Mouse (Mus musculus) kidney, embryonic 14.5 days (tissue): ENCODE measurements at regions not wholly inside any gene's neighbourhood (a gene's known extent, or its start where the extent isn't known, plus 50 kb on each side); places are given as distances from the start of the nearest gene placed in this dataset.
A peak's percentile ranks its signal among the peaks of the same experiment; 100 is the strongest.

Experiments used
- ATAC-seq: fragments of 200-750 bp; cut with Nextera tagmentation; 2 replicates; pipeline ENCODE4 v1.8.0; 2017; ENCODE audit warnings: moderate number of reproducible peaks, mild to moderate bottlenecking, moderate TSS enrichment, moderate library complexity; ENCODE audit not compliant: low FRiP score, low TSS enrichment
- H3K27ac ChIP-seq: fragments of 300-500 bp; sonication (generic); 2 replicates; pipeline ENCODE4 v1.5.1; 2014; ENCODE audit warnings: low read depth, mild to moderate bottlenecking, low read length, moderate library complexity, mixed read lengths
- H3K27me3 ChIP-seq: fragments of 300-500 bp; sonication (generic); 2 replicates; pipeline ENCODE4 v1.6.1; 2014; ENCODE audit warnings: mild to moderate bottlenecking, low read length; ENCODE audit not compliant: control insufficient read depth, insufficient read depth
- H3K36me3 ChIP-seq: fragments of 300-500 bp; sonication (generic); 2 replicates; pipeline ENCODE4 v1.6.1; 2014; ENCODE audit warnings: low read length, mixed read lengths; ENCODE audit not compliant: control insufficient read depth, insufficient read depth
- H3K4me1 ChIP-seq: fragments of 300-500 bp; sonication (generic); 2 replicates; pipeline ENCODE4 v1.6.1; 2014; ENCODE audit warnings: low read length, mixed read lengths; ENCODE audit not compliant: control insufficient read depth, insufficient read depth
- H3K4me2 ChIP-seq: fragments of 300-500 bp; sonication (generic); replicated peaks from 2 replicates; pipeline ENCODE4 v1.6.1; 2014; ENCODE audit warnings: low read depth, mild to moderate bottlenecking, low read length
- H3K4me3 ChIP-seq: fragments of 300-500 bp; sonication (generic); 2 replicates; pipeline ENCODE4 v1.5.1; 2014; ENCODE audit warnings: mild to moderate bottlenecking, low read length
- H3K9ac ChIP-seq: fragments of 300-500 bp; sonication (generic); 2 replicates; pipeline ENCODE4 v1.6.1; 2014; ENCODE audit warnings: low read depth, mild to moderate bottlenecking, low read length, moderate library complexity
- H3K9me3 ChIP-seq: fragments of 300-500 bp; sonication (generic); 2 replicates; pipeline ENCODE4 v1.6.1; 2016; ENCODE audit warnings: low read length; ENCODE audit not compliant: control insufficient read depth
- WGBS: fragments of 180-500 bp; shearing (Covaris S2); extraction: QIAGEN DNeasy Blood & Tissue Kit; methylation state at CpG from one replicate; pipeline ENCODE4 v1.1.7; 2014; 5-methylcytosine and 5-hydroxymethylcytosine counted together

DNA sequence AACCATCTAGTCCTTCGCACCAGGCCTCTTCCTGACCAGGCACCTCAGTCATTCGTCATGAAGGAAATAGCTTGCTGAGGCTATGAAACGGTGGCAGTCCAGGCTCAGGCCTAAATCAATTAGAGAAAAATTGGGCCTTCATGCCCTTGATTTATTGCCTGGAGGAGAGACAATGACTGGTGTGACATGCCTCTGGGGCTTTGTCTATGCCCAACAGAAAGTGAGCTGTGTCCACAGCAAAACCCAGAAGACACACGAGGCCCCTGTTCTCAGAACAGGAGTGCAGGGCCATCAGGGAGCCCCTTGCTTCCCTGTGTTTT is 922.9 kb upstream of the Car8 start:
- WGBS: 41% methylated on average over 4 of the region's 4 CpGs
- no peaks in the 10 kb centered on the region for H3K36me3 ChIP-seq
- no peaks in the 10 kb centered on the region for H3K27me3 ChIP-seq
- no peak overlapping the region for H3K9ac ChIP-seq
- H3K4me2 ChIP-seq: no peak overlapping the region
- no peak overlapping the region for H3K4me3 ChIP-seq
- no peaks in the 10 kb centered on the region for H3K4me1 ChIP-seq
- H3K27ac ChIP-seq: no peak overlapping the region
- ATAC-seq: 0 out of 2 replicates have a peak, but pooled peaks have one; percentile 46
- no peaks in the 10 kb centered on the region for H3K9me3 ChIP-seq

DNA sequence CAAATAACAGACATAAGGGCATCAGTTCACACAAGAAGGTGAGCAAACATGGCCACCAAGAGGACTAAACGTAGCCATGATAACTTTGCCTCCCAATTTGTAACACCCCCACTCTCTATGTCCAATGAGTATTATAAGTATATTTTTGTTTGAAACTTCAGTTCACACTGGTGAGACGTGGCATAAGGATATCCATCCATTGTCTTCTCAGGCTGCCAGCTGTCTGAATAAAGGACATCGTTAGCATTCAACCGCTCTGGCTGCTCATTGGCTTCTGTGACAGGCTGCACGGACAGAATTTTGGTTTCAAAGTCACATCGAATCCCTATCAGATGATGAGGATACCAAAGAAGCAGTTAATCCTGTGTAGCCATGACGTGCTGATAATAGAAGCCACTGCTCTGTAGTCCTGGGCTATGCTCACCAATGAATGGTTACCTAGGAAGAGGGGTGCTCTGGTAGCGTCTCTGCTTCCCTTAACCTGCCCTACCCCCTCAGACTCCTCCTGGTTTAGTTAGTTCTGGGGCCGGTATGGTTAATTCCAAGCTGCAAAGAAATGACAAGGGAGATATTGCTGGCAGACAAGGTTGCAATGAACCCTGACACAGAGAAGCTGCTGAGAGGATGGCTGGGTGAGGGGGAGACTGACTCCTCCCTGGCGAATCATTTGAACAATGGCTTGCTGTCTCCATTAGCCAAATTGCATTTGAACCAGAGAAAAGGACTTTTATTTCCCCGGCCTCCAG is 922.4 kb upstream of the Car8 start:
- H3K27me3 ChIP-seq: no peaks in the 10 kb centered on the region
- no peaks in the 10 kb centered on the region for H3K9me3 ChIP-seq
- no peak overlapping the region for H3K4me3 ChIP-seq
- no peaks in the 10 kb centered on the region for H3K36me3 ChIP-seq
- H3K4me2 ChIP-seq: no peak overlapping the region
- H3K4me1 ChIP-seq: no peaks in the 10 kb centered on the region
- WGBS: 77% methylated on average over 11 of the region's 11 CpGs
- ATAC-seq: no peak
- H3K9ac ChIP-seq: no peak overlapping the region
- no peak overlapping the region for H3K27ac ChIP-seq

DNA sequence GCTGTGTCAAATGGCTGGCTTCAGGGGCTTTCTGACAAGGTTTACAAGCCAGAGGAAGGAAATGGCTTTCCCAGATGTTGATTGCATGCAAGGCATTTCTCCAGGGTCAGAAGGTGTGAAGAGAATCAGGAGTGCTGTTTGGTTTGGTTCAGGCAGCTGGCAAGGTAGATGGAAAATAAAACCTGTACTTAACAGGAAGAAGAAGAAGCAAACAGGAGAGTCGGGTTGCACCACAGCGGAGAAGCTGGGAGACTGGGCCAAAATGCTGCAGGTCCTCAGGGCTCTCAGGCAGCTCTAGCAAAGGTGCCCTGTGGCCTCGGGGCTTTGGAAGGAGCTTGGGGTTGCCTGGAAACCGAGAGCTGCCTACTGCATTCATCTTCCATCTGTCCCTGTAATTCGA is 908.9 kb upstream of the Car8 start:
- Histone ChIP-seq H3K27ac (no peak overlapping the region), H3K4me2 (no peak overlapping the region), H3K4me3 (no peak overlapping the region), H3K4me1 (no peaks in the 10 kb centered on the region), H3K9me3 (no peaks in the 10 kb centered on the region), H3K36me3 (no peaks in the 10 kb centered on the region), H3K9ac (no peak overlapping the region), H3K27me3 (no peaks in the 10 kb centered on the region)
- 11% methylated on average over 5 of the region's 5 CpGs for WGBS
- no peak for ATAC-seq

DNA sequence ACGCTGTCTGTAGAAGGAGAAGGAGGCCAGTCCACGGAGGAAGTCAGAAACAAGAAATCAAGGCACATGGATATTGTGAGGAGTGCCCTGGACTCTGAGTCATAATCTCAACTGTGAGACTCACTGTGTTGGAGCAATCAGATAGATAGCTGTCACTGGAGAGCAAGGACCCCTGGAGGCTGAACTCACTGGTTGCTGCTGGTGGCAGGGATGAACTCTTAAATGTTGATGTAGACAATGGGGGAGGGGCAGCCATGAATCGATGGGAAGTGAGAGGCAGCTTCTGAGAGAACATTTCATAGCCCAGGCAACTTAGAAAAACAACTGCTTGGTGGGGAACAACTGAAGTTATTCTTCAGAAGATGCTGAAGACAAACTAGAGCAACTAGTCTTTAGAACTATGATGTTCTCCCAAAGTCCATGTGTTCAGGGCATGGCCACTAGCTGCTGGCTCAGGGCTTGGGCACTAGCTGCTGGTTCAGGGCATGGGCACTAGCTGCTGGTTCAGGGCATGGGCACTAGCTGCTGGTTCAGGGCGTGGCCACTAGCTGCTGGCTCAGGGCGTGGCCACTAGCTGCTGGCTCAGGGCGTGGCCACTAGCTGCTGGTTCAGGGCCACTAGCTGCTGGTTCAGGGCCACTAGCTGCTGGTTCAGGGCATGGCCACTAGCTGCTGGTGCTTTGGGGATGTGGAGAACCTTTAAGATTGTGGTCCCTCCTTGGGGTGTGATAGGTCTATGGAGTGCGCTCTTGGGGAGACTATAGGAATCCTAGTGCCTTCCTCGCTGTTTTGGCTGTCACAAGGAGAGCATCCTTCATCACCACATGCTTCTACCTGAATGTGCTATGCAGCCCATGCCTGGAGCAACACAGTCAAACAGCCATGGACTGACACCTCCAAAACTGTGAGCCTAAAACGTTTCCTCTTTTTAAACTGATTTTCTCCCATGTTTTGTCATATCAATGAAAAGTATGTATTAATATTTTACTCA is 905.7 kb upstream of the Car8 start:
- Histone ChIP-seq H3K9me3 (no peaks in the 10 kb centered on the region), H3K27ac (no peak overlapping the region), H3K36me3 (no peaks in the 10 kb centered on the region), H3K4me3 (no peak overlapping the region), H3K4me2 (no peak overlapping the region), H3K27me3 (no peaks in the 10 kb centered on the region), H3K9ac (no peak overlapping the region), H3K4me1 (no peaks in the 10 kb centered on the region)
- 87% methylated on average over 9 of the region's 9 CpGs for WGBS
- ATAC-seq: no peak

DNA sequence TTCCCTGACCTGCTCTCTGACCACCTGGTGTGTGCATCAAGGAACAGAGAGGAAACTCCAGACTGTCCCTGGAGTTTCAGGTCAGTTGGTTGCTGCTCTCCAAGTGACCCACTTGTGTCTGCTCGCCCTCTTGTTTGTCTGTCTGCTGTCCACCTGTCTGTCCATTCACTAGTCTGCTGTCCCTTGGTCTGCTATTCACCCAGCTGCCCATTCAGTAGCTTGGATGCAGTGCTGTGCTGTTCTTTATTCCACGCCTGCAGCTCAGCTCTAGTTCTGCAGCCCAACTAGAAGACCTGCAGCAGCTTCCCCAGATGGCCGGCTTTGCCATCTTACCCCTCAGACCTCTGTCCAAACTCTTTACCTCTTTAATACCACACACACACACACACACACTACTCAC is 904.2 kb upstream of the Car8 start:
- H3K36me3 ChIP-seq: no peaks in the 10 kb centered on the region
- ATAC-seq: no peak
- no peak overlapping the region for H3K4me3 ChIP-seq
- 90% methylated on average over 3 of the region's 3 CpGs for WGBS
- no peak overlapping the region for H3K27ac ChIP-seq
- no peaks in the 10 kb centered on the region for H3K4me1 ChIP-seq
- H3K9me3 ChIP-seq: no peaks in the 10 kb centered on the region
- H3K27me3 ChIP-seq: no peaks in the 10 kb centered on the region
- H3K4me2 ChIP-seq: no peak overlapping the region
- no peak overlapping the region for H3K9ac ChIP-seq

DNA sequence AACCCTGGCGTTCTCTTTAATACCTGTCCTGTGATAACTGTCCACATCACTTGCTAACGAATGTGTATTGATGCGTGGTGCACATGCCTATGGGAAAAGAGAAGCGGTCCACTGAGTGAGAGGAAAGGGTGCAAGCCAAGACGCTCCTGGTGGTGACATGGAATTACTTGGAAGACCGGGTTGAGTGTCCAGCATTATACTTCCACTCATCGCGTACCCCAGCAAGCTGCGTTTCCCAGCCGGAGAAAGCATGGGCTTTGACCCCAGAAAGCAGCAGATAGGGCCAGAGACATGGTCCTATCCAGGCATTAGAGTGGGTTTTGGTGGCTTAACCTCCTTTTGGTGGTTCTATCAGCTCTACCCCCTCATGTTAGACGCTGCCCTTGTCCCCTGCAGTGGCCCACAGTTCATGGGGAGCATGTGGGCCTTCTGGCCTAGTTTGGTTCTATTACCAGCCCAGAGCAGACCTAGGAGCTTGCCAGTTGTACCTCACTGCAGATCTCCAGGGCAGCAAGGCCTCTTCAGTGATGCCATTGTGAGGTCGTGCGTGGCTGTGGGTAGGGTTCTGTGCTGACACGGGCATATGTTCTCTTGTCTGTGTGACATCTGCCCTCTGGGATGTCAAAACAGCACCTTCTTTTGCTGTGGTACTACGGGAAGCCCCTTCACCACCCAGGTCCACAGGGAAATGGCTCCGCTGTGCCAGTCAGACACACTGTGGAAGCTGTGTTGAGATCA is 903.3 kb upstream of the Car8 start:
- Histone ChIP-seq H3K36me3 (no peaks in the 10 kb centered on the region), H3K27me3 (no peaks in the 10 kb centered on the region), H3K4me3 (no peak overlapping the region), H3K4me2 (no peak overlapping the region), H3K9me3 (no peaks in the 10 kb centered on the region), H3K27ac (no peak overlapping the region), H3K4me1 (no peaks in the 10 kb centered on the region), H3K9ac (no peak overlapping the region)
- no peak for ATAC-seq
- WGBS: 90% methylated on average over 16 of the region's 16 CpGs

DNA sequence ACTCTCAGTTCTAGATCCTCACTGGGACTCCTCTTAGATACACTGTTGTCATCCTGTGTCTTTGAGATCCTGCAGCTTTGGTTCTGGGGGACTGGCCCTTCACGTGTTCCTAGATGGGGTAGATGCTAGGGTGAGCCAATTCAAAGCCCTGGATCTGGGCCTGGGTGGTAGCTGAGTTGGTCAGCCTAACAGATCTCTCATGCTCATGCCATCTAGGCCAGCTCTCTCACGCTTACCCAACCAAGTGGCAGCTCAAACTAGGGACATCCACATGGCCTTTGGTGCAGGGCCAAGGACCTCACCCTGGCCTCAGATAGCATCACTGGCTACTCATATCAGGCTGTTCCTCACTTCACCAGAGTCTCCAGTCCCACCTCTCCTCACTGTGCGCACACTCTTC is 901.9 kb upstream of the Car8 start:
- peaks cover 8% of the 10 kb centered on the region for H3K4me1 ChIP-seq
- H3K4me2 ChIP-seq: no peak overlapping the region
- H3K27ac ChIP-seq: no peak overlapping the region
- WGBS: 83% methylated on average over 3 of the region's 3 CpGs
- no peaks in the 10 kb centered on the region for H3K9me3 ChIP-seq
- ATAC-seq: no peak
- no peak overlapping the region for H3K9ac ChIP-seq
- H3K27me3 ChIP-seq: no peaks in the 10 kb centered on the region
- H3K36me3 ChIP-seq: no peaks in the 10 kb centered on the region
- H3K4me3 ChIP-seq: no peak overlapping the region

DNA sequence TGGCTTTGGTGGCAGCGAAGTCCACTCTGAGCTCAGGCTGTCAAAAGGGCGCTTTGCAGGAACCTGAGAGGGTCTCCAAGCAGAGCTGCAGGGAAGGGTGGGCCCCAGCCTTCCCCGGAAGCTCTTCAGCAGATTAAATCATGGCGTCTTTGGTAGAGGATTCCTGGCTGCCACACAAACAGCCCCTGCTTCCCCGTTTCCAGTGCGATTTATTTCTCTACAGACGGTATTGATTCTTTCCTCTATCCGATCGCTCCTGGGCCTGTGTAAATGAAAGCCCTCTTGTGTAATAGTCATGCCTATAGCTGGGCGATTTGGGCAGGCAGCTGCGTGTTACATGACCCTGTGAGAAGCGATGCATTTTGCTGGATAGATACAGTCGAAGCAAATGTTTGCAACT is 897.8 kb upstream of the Car8 start:
- no peak overlapping the region for H3K9ac ChIP-seq
- H3K4me1 ChIP-seq: peaks cover 8% of the 10 kb centered on the region
- no peaks in the 10 kb centered on the region for H3K27me3 ChIP-seq
- no peak overlapping the region for H3K27ac ChIP-seq
- H3K4me2 ChIP-seq: no peak overlapping the region; the same call in 1 of the 2 replicates
- WGBS: 62% methylated on average over 13 of the region's 13 CpGs
- no peak overlapping the region for H3K4me3 ChIP-seq
- no peak for ATAC-seq
- no peaks in the 10 kb centered on the region for H3K36me3 ChIP-seq
- no peaks in the 10 kb centered on the region for H3K9me3 ChIP-seq
